Mouse (Mus musculus): ENCODE measurements around the gene Slc15a3.

Gene Slc15a3

GRCm38 (mm10) chr19:10869886-10870527, 30.5 kb downstream of the Slc15a3 start, which contains the start of gene Tmem132a:
Gene Tmem132a, minus strand, starts transcription at chr19:10869940.
- peak; percentile 17 for DNase-seq (ENCODE audit: low spot score)

- no peak for DNase-seq (ENCODE audit: low spot score)
Observed at GRCm38 (mm10) chr19:10870676-10871075, 31.1 kb downstream of the Slc15a3 start.

- no peak for DNase-seq (ENCODE audit: low spot score)
Observed at GRCm38 (mm10) chr19:10871328-10871961, 31.9 kb downstream of the Slc15a3 start.

GRCm38 (mm10) chr19:10878201-10878837, 38.8 kb downstream of the Slc15a3 start:
- no peak for DNase-seq (ENCODE audit: low spot score)

GRCm38 (mm10) chr19:10880085-10880974, 40.8 kb downstream of the Slc15a3 start:
- peak; percentile 32 for DNase-seq (ENCODE audit: low spot score)

GRCm38 (mm10) chr19:10880975-10881425, 41.5 kb downstream of the Slc15a3 start:
- DNase-seq (ENCODE audit: low spot score): no peak

- peak; percentile 98 for DNase-seq (ENCODE audit: low spot score)
Observed at GRCm38 (mm10) chr19:10881426-10882154, 42.1 kb downstream of the Slc15a3 start, which contains the start of gene Tmem109. Gene Tmem109, minus strand, starts transcription at chr19:10882001.

GRCm38 (mm10) chr19:10892201-10892600, 52.7 kb downstream of the Slc15a3 start:
- no peak for DNase-seq (ENCODE audit: low spot score)

- DNase-seq (ENCODE audit: low spot score): peak; percentile 99
Observed at GRCm38 (mm10) chr19:10895016-10895528, 55.5 kb downstream of the Slc15a3 start, which contains the start of gene Prpf19. Gene Prpf19, plus strand, starts transcription at chr19:10895231.

GRCm38 (mm10) chr19:10895708-10896107, 56.2 kb downstream of the Slc15a3 start:
- DNase-seq (ENCODE audit: low spot score): no peak

GRCm38 (mm10) chr19:10896849-10897248, 57.3 kb downstream of the Slc15a3 start:
- DNase-seq (ENCODE audit: low spot score): no peak

GRCm38 (mm10) chr19:10897491-10897890, 58.0 kb downstream of the Slc15a3 start:
- no peak for DNase-seq (ENCODE audit: low spot score)

GRCm38 (mm10) chr19:10900315-10900714, 60.8 kb downstream of the Slc15a3 start:
- DNase-seq (ENCODE audit: low spot score): no peak

GRCm38 (mm10) chr19:10901046-10901445, 61.5 kb downstream of the Slc15a3 start:
- no peak for DNase-seq (ENCODE audit: low spot score)

- no peak for DNase-seq (ENCODE audit: low spot score)
Observed at GRCm38 (mm10) chr19:10904512-10904911, 65.0 kb downstream of the Slc15a3 start.

GRCm38 (mm10) chr19:10904927-10905727, 65.6 kb downstream of the Slc15a3 start:
- no peak for DNase-seq (ENCODE audit: low spot score)

- DNase-seq (ENCODE audit: low spot score): no peak
Observed at GRCm38 (mm10) chr19:10905728-10906000, 66.1 kb downstream of the Slc15a3 start.

GRCm38 (mm10) chr19:10907891-10908290, 68.4 kb downstream of the Slc15a3 start:
- DNase-seq (ENCODE audit: low spot score): peak; percentile 68

Data from embryo, embryonic 10.5 days (tissue).